In the genomic region with DNA sequence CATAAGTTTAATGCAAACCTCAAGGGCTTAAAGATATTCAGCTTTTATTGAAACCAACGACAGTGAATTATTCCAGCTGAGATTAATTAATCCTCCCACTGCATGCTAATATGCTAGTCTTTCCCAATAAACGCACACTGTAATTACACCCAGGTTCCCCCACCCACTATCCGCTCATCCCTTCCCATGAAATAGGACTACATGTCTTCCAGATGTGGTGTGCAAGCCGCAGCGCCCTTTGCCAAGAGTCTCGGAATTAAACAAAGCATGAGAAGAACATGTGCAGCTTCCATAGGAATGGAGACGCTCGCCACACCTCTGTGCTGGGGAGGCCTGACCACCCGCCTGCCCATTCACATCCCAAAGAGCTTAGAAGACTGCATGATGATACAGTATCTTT, we compare ENCODE assay signal across 19 mouse cellular contexts.
DNase-seq lines count a peak whose midpoint lies in the region; ATAC-seq and TF ChIP-seq lines count a peak whose summit lies in the region.
"Had no signal": no experiment of that assay in that cellular context is flagged by ENCODE, and none has a peak within 500 bp of the region (broad histone marks: within the 10 kb centered on the region; RNA-seq: fewer than 3 reads in every experiment).

No protein-coding gene starts in this region.

- no peak for TF ChIP-seq POLR2A in limb, embryonic 14.5 days (IDR thresholded peaks at IDR 0.05; ENCODE audit: borderline replicate concordance, extremely low read depth, insufficient read depth, insufficient read length)

- peak; percentile 71 for DNase-seq in heart, embryonic 10.5 days (ENCODE audit: low spot score)
- no peak for DNase-seq in heart, adult 8-10 months (ENCODE audit: low spot score)
- DNase-seq in embryonic facial prominence, embryonic 10.5 days (ENCODE audit: low spot score): peak; percentile 42
- peak; percentile 59 for DNase-seq in limb, embryonic 14.5 days (ENCODE audit: low spot score)
- no peak for DNase-seq in adrenal gland, postnatal 10 days
- DNase-seq in frontal cortex, postnatal 14 days (ENCODE audit: low spot score in 2 of 2): no peak
- DNase-seq: cerebellum, adult 11-12 months; cerebellum, postnatal 10 days; forebrain, postnatal 0 days; heart, postnatal 14 days; kidney, adult 11 months; kidney, postnatal 4 days; lung, adult 18-20 months; lung, postnatal 10 days; thymus, postnatal 25 days had no signal

- H3K36me3 ChIP-seq in heart, embryonic 10.5 days: 0 out of 2 replicates have a peak, but pooled peaks cover 5% of the 10 kb centered on the region
- H3K36me3 ChIP-seq in embryonic facial prominence, embryonic 10.5 days (replicated peaks): no peaks in the 10 kb centered on the region
- H3K36me3 ChIP-seq in embryonic facial prominence, embryonic 13.5 days: no peaks in the 10 kb centered on the region
- no peaks in the 10 kb centered on the region for H3K36me3 ChIP-seq in limb, embryonic 14.5 days (ENCODE audit: control insufficient read depth, insufficient read depth, low read length)
- H3K36me3 ChIP-seq: kidney, embryonic 15.5 days; liver, embryonic 12.5 days had no signal

- H3K9ac ChIP-seq in embryonic facial prominence, embryonic 13.5 days: no peak overlapping the region
- no peak overlapping the region for H3K9ac ChIP-seq in limb, embryonic 14.5 days (ENCODE audit: low read depth, low read length, severe bottlenecking)
- H3K9ac ChIP-seq: forebrain, postnatal 0 days; heart, embryonic 13.5 days; kidney, embryonic 15.5 days; liver, embryonic 12.5 days had no signal

- no peaks in the 10 kb centered on the region for H3K27me3 ChIP-seq in heart, embryonic 10.5 days (ENCODE audit: insufficient read depth, poor library complexity, severe bottlenecking)
- no peaks in the 10 kb centered on the region for H3K27me3 ChIP-seq in embryonic facial prominence, embryonic 10.5 days (replicated peaks; ENCODE audit: low read depth, poor library complexity, severe bottlenecking)
- H3K27me3 ChIP-seq in embryonic facial prominence, embryonic 13.5 days: no peaks in the 10 kb centered on the region
- no peaks in the 10 kb centered on the region for H3K27me3 ChIP-seq in limb, embryonic 14.5 days (ENCODE audit: control insufficient read depth, insufficient read depth, low read length)
- H3K27me3 ChIP-seq: heart, embryonic 13.5 days; kidney, embryonic 15.5 days; liver, embryonic 12.5 days had no signal

- peaks cover 4% of the 10 kb centered on the region; the same call in 1 of the 2 replicates for H3K4me1 ChIP-seq in heart, embryonic 10.5 days
- peaks cover 15% of the 10 kb centered on the region for H3K4me1 ChIP-seq in embryonic facial prominence, embryonic 10.5 days
- H3K4me1 ChIP-seq in embryonic facial prominence, embryonic 13.5 days: peaks cover 24% of the 10 kb centered on the region
- peaks cover 2% of the 10 kb centered on the region; the same call in 1 of the 2 replicates for H3K4me1 ChIP-seq in limb, embryonic 14.5 days (ENCODE audit: control insufficient read depth, insufficient read depth, low read length)

- H3K4me2 ChIP-seq in embryonic facial prominence, embryonic 13.5 days: no peak overlapping the region
- no peak overlapping the region for H3K4me2 ChIP-seq in limb, embryonic 14.5 days (replicated peaks; ENCODE audit: low read depth, low read length, severe bottlenecking)
- H3K4me2 ChIP-seq: heart, embryonic 13.5 days; kidney, embryonic 15.5 days; liver, embryonic 12.5 days had no signal

- H3K27ac ChIP-seq in heart, embryonic 10.5 days: no peak overlapping the region
- H3K27ac ChIP-seq in embryonic facial prominence, embryonic 10.5 days (replicated peaks): no peak overlapping the region; the same call in 1 of the 2 replicates
- peak overlapping the region; percentile 39; the same call in 1 of the 2 replicates for H3K27ac ChIP-seq in embryonic facial prominence, embryonic 13.5 days
- no peak overlapping the region for H3K27ac ChIP-seq in limb, embryonic 14.5 days (replicated peaks; ENCODE audit: low read depth, low read length)
- H3K27ac ChIP-seq: heart, embryonic 13.5 days; kidney, embryonic 15.5 days had no signal

- H3K4me3 ChIP-seq in heart, embryonic 10.5 days: no peak overlapping the region
- no peak overlapping the region for H3K4me3 ChIP-seq in embryonic facial prominence, embryonic 10.5 days
- H3K4me3 ChIP-seq in embryonic facial prominence, embryonic 13.5 days: no peak overlapping the region
- H3K4me3 ChIP-seq in limb, embryonic 14.5 days (replicated peaks; ENCODE audit: low read length): no peak overlapping the region
- H3K4me3 ChIP-seq: heart, embryonic 13.5 days; kidney, embryonic 15.5 days; liver, embryonic 12.5 days had no signal

- H3K9me3 ChIP-seq in heart, embryonic 10.5 days: no peaks in the 10 kb centered on the region
- H3K9me3 ChIP-seq in embryonic facial prominence, embryonic 10.5 days: peaks cover 6% of the 10 kb centered on the region; the same call in 1 of the 2 replicates
- no peaks in the 10 kb centered on the region for H3K9me3 ChIP-seq in embryonic facial prominence, embryonic 13.5 days
- H3K9me3 ChIP-seq in limb, embryonic 14.5 days (ENCODE audit: control insufficient read depth, low read length): 0 out of 2 replicates have a peak, but pooled peaks cover 5% of the 10 kb centered on the region

- 87% methylated on average over 9 of the region's 9 CpGs for WGBS in heart, embryonic 10.5 days
- 69% methylated on average over 9 of the region's 9 CpGs for WGBS in embryonic facial prominence, embryonic 10.5 days
- WGBS in embryonic facial prominence, embryonic 13.5 days: 32% methylated on average over 9 of the region's 9 CpGs
- WGBS in limb, embryonic 14.5 days: 38% methylated on average over 9 of the region's 9 CpGs

- ATAC-seq in embryonic facial prominence, embryonic 13.5 days (ENCODE audit: insufficient number of reproducible peaks, insufficient read depth, low FRiP score, low TSS enrichment, low read depth): peak; percentile 57
- ATAC-seq in limb, embryonic 14.5 days (ENCODE audit: low FRiP score, low read depth): peak; percentile 72
- ATAC-seq: liver, embryonic 12.5 days had no signal

Comparison
In these comparisons a context has a peak if more than half of its experiments do, and no peak if none do; other contexts are left out.
1. DNase-seq: peak in heart, embryonic 10.5 days (single experiment), embryonic facial prominence, embryonic 10.5 days (single experiment) and limb, embryonic 14.5 days (single experiment); none in heart, adult 8-10 months (single experiment), adrenal gland, postnatal 10 days (single experiment) and frontal cortex, postnatal 14 days (0 of 2).